Mouse (Mus musculus) brain, embryonic 14.5 days (tissue): ENCODE measurements around the gene Tmcc2.

ENCODE experiments used
- CTCF ChIP-seq: fragments of 200-500 bp; IDR thresholded peaks from 2 replicates; pipeline ENCODE4 v1.5.1; 2012; ENCODE audit warnings: inconsistent platforms, mild to moderate bottlenecking, moderate library complexity, borderline replicate concordance; ENCODE audit not compliant: insufficient read depth, insufficient read length; ENCODE audit errors: extremely low read depth
- POLR2A ChIP-seq: fragments of 200-500 bp; IDR thresholded peaks from 2 replicates; pipeline ENCODE4 v1.6.1; 2012; ENCODE audit warnings: mild to moderate bottlenecking, inconsistent platforms, borderline replicate concordance; ENCODE audit not compliant: poor library complexity, insufficient read depth, insufficient read length, severe bottlenecking; ENCODE audit errors: extremely low read depth

DNA sequence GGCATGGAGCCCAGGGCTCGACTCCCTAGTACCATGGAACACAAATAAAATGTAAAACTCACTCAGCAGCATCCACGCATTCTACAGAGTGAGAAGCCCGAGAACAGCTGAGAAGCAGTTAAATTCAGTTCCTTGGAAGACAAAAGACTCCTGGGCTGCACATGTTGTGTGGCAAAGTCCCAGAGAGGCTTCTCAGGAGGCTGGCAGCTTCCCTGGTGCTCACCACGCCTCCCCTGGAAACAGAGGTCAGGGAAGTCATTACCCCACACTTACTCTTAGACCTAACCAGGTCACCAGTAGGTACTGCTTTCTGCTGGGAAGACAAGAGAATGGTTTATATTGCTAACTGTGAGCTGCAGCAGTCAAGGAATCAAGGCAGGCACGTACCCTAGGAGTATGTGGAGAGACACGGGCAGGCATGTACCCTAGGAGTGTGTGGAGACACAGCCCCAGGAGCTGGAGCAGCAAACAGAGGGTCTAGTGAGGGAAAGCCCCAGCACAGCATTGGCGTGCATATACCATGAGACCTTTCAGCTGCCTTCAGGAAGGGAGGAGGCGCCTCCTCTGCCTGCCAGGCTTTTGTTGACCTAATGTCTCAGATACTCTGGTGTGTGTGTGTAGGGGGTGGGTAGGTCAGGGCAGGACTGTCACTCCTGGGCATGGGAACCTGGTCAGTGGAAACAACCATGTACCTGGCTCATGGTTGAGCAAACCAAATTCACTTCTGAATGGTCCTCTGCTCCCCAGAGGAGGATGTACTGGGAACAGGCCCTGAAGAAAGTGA, 19.6 kb downstream of the Tmcc2 start:
- TF ChIP-seq POLR2A (no peak), CTCF (no peak)
